Mouse (Mus musculus): ENCODE data around the gene Rps2. TPM values are rescaled to one million over a fixed set of nuclear protein-coding genes. Genes with fewer than 3 reads are reported as not detected.
A peak's percentile ranks its signal among the peaks of the same experiment; 100 is the strongest.

The Rps2 gene
- polyA plus RNA-seq, 1 experiment from 2014 or later = 1,141 TPM

GRCm38 (mm10) chr17:24766266-24766875 lies 48.5 kb downstream of the Rps2 start:
- CTCF ChIA-PET = no interaction called here
- POLR2A ChIA-PET = interaction anchor here (1.5 kb wide), 1 partner anchor 13 kb away, joined by 3 read pairs; no protein-coding TSS in a partner anchor
- ATAC-seq (peak; percentile 55), DNase-seq (ENCODE audit: low read depth, low spot score) (peak; percentile 74)
- in situ Hi-C loops (cut with MboI; ENCODE audit: low pct_unique_long_range_greater_than_20kb) = no loop called here
- no peak for TF ChIP-seq CTCF (IDR thresholded peaks at IDR 0.05)
- H3K27me3 ChIP-seq = no peaks in the 10 kb centered on the region

GRCm38 (mm10) chr17:24769146-24769545 lies 51.2 kb downstream of the Rps2 start:
- ATAC-seq (no peak), DNase-seq (ENCODE audit: low read depth, low spot score) (no peak)
- POLR2A ChIA-PET = interaction anchor here (0.6 kb wide), 1 partner anchor 71 kb away, joined by 3 read pairs; the partner anchor contains the start of gene Hagh
- H3K27me3 ChIP-seq = no peaks in the 10 kb centered on the region
- no peak for TF ChIP-seq CTCF (IDR thresholded peaks at IDR 0.05)
- CTCF ChIA-PET = no interaction called here
- in situ Hi-C loops (cut with MboI; ENCODE audit: low pct_unique_long_range_greater_than_20kb) = no loop called here

Other genes starting within 250 kb of the Rps2 start
- 36.9 TPM for gene E4f1, start 247.8 kb upstream of the Rps2 start, polyA plus RNA-seq (2021)
- gene Pgp, start 247.7 kb upstream of the Rps2 start, polyA plus RNA-seq (2021) = 41.3 TPM
- 0.06 TPM for gene Bricd5, start 244.2 kb upstream of the Rps2 start, polyA plus RNA-seq (2021)
- gene Mlst8, start 239.0 kb upstream of the Rps2 start, polyA plus RNA-seq (2021) = 23.1 TPM
- gene Caskin1, start 229.5 kb upstream of the Rps2 start, polyA plus RNA-seq (2021) = 1.0 TPM
- gene Traf7, start 190.2 kb upstream of the Rps2 start, polyA plus RNA-seq (2021) = 154 TPM
- gene Rab26, start 183.9 kb upstream of the Rps2 start, polyA plus RNA-seq (2021) = 0.40 TPM
- gene Pkd1, start 168.3 kb upstream of the Rps2 start, polyA plus RNA-seq (2021) = 41.0 TPM
- gene Tsc2, start 85.5 kb upstream of the Rps2 start, polyA plus RNA-seq (2021) = 93.5 TPM
- 33.4 TPM for gene Nthl1, start 85.4 kb upstream of the Rps2 start, polyA plus RNA-seq (2021)
- 32.3 TPM for gene Slc9a3r2, start 67.8 kb upstream of the Rps2 start, polyA plus RNA-seq (2021)
- not detected for gene Npw, start 59.7 kb upstream of the Rps2 start, polyA plus RNA-seq (2021)
- 48.0 TPM for gene Zfp598, start 48.4 kb upstream of the Rps2 start, polyA plus RNA-seq (2021)
- gene Syngr3, start 28.2 kb upstream of the Rps2 start, polyA plus RNA-seq (2021) = 2.7 TPM
- 47.6 TPM for gene Gfer, start 22.0 kb upstream of the Rps2 start, polyA plus RNA-seq (2021)
- gene Noxo1, start 21.9 kb upstream of the Rps2 start, polyA plus RNA-seq (2021) = 2.4 TPM
- 66.1 TPM for gene Tbl3, start 10.5 kb upstream of the Rps2 start, polyA plus RNA-seq (2021)
- gene Rnf151, start 53 bp upstream of the Rps2 start, polyA plus RNA-seq (2021) = 0.08 TPM
- 362 TPM for gene Ndufb10, start 6.4 kb downstream of the Rps2 start, polyA plus RNA-seq (2021)
- gene Rpl3l, start 9.7 kb downstream of the Rps2 start, polyA plus RNA-seq (2021) = 0.15 TPM
- 100 TPM for gene Msrb1, start 18.5 kb downstream of the Rps2 start, polyA plus RNA-seq (2021)
- gene Hs3st6, start 34.9 kb downstream of the Rps2 start, polyA plus RNA-seq (2021) = 2.9 TPM
- 0.09 TPM for gene Meiob, start 86.2 kb downstream of the Rps2 start, polyA plus RNA-seq (2021)
- 116 TPM for gene Hagh, start 122.0 kb downstream of the Rps2 start, polyA plus RNA-seq (2021)
- 41.2 TPM for gene Fahd1, start 132.2 kb downstream of the Rps2 start, polyA plus RNA-seq (2021)
- gene Igfals, start 147.9 kb downstream of the Rps2 start, polyA plus RNA-seq (2021) = 0.12 TPM
- gene Nubp2, start 168.2 kb downstream of the Rps2 start, polyA plus RNA-seq (2021) = 49.8 TPM
- gene Spsb3, start 168.5 kb downstream of the Rps2 start, polyA plus RNA-seq (2021) = 32.4 TPM
- gene Eme2, start 177.0 kb downstream of the Rps2 start, polyA plus RNA-seq (2021) = 21.4 TPM
- gene Mrps34, start 177.0 kb downstream of the Rps2 start, polyA plus RNA-seq (2021) = 115 TPM
- gene Nme3, start 178.4 kb downstream of the Rps2 start, polyA plus RNA-seq (2021) = 39.8 TPM
- gene Mapk8ip3, start 218.9 kb downstream of the Rps2 start, polyA plus RNA-seq (2021) = 66.3 TPM
- 50.2 TPM for gene Jpt2, start 242.6 kb downstream of the Rps2 start, polyA plus RNA-seq (2021)